Mouse (Mus musculus) neural tube, embryonic 14.5 days (tissue): ENCODE measurements around the gene Pogz. TPM values are rescaled to one million over a fixed set of nuclear protein-coding genes. Genes with fewer than 3 reads are reported as not detected.

Experiments used
- ATAC-seq: fragments of 200-750 bp; cut with Nextera tagmentation; 2 replicates; pipeline ENCODE4 v1.8.0; 2017; ENCODE audit warnings: low read depth, mild to moderate bottlenecking, moderate TSS enrichment, moderate library complexity
- H3K27ac ChIP-seq: fragments of 300-500 bp; sonication (generic); 2 replicates; pipeline ENCODE4 v1.5.1; 2014; ENCODE audit warnings: low read depth, mild to moderate bottlenecking, control low read depth, low read length, moderate library complexity, mixed read lengths
- H3K27me3 ChIP-seq: fragments of 300-500 bp; sonication (generic); 2 replicates; pipeline ENCODE4 v1.6.1; 2014; ENCODE audit warnings: low read length; ENCODE audit not compliant: control insufficient read depth, insufficient read depth
- H3K36me3 ChIP-seq: fragments of 300-500 bp; sonication (generic); 2 replicates; pipeline ENCODE4 v1.6.1; 2014; ENCODE audit warnings: low read length, mixed read lengths; ENCODE audit not compliant: control insufficient read depth, insufficient read depth
- H3K4me1 ChIP-seq: fragments of 300-500 bp; sonication (generic); 2 replicates; pipeline ENCODE4 v1.6.1; 2014; ENCODE audit warnings: low read length; ENCODE audit not compliant: control insufficient read depth, insufficient read depth
- H3K4me2 ChIP-seq: fragments of 300-500 bp; sonication (generic); 2 replicates; pipeline ENCODE4 v1.6.1; 2014; ENCODE audit warnings: mild to moderate bottlenecking, low read depth, low read length, control low read depth
- H3K4me3 ChIP-seq: fragments of 300-500 bp; sonication (generic); 2 replicates; pipeline ENCODE4 v1.5.1; 2014; ENCODE audit warnings: low read depth, low read length, control low read depth, mixed read lengths
- H3K9ac ChIP-seq: fragments of 300-500 bp; sonication (generic); replicated peaks from 2 replicates; pipeline ENCODE4 v1.6.1; 2014; ENCODE audit warnings: low read depth, mild to moderate bottlenecking, control low read depth, low read length, mixed read lengths
- H3K9me3 ChIP-seq: fragments of 300-500 bp; sonication (generic); 2 replicates; pipeline ENCODE4 v1.6.1; 2016; ENCODE audit warnings: low read length; ENCODE audit not compliant: control insufficient read depth
- WGBS: fragments of 180-500 bp; shearing (Covaris S2); extraction: QIAGEN DNeasy Blood & Tissue Kit; methylation state at CpG from one replicate; pipeline ENCODE4 v1.1.7; 2014; 5-methylcytosine and 5-hydroxymethylcytosine counted together
- polyA plus RNA-seq: library from polyadenylated mRNA; unstranded; fragments of >200 nt; fragmentation: Nextera tagmentation; extraction: Ambion mirVana; gene quantifications from 2 replicates; pipeline ENCODE4 v1.2.1, GENCODE M21; 2014

Gene Pogz
- polyA plus RNA-seq = 26.6 and 30.7 TPM in 2 replicates

GRCm38 (mm10) chr3:94837183-94837890, at the start of gene Pogz:
TSS of gene Pogz (plus strand) at chr3:94837567.
- H3K36me3 ChIP-seq = no peaks in the 10 kb centered on the region
- H3K4me3 ChIP-seq = peak within 1 kb of the TSS; percentile 56
- H3K9me3 ChIP-seq = no peaks in the 10 kb centered on the region
- peak within 1 kb of the TSS; percentile 85 for H3K4me2 ChIP-seq
- peak within 1 kb of the TSS; percentile 90 for H3K9ac ChIP-seq
- H3K4me1 ChIP-seq = peaks cover 16% of the 10 kb centered on the region
- peak within 1 kb of the TSS; percentile 100 for H3K27ac ChIP-seq
- WGBS = 1% methylated on average over 47 of the region's 57 CpGs
- H3K27me3 ChIP-seq = no peaks in the 10 kb centered on the region
- peak; percentile 92 for ATAC-seq

DNA sequence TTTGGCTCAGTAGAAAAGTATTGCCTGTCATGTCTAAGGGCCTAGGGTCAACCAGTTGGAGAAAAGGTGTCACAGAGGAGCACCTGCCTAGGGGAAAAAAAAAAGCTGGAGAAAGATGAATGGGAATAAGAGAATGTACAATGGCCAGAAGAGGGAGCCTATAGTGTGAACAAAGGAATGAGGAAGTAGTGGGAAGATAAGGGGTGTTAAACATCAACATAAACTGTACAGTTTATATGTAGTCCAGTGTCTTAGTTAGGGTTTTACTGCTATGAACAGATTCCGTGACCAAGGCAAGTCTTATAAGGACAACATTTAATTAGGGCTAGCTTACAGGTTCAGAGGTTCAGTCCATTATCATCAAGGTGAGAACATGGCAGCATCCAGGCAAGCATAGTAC, 48.3 kb upstream of the Pogz start:
- Histone ChIP-seq H3K9ac (no peak overlapping the region), H3K36me3 (no peaks in the 10 kb centered on the region), H3K4me1 (peaks cover 3% of the 10 kb centered on the region; the same call in 1 of the 2 replicates), H3K9me3 (no peaks in the 10 kb centered on the region), H3K27me3 (no peaks in the 10 kb centered on the region), H3K4me2 (no peak overlapping the region), H3K27ac (no peak overlapping the region), H3K4me3 (no peak overlapping the region)
- no peak for ATAC-seq
- 97% methylated on average over 1 of the region's 1 CpGs for WGBS

DNA sequence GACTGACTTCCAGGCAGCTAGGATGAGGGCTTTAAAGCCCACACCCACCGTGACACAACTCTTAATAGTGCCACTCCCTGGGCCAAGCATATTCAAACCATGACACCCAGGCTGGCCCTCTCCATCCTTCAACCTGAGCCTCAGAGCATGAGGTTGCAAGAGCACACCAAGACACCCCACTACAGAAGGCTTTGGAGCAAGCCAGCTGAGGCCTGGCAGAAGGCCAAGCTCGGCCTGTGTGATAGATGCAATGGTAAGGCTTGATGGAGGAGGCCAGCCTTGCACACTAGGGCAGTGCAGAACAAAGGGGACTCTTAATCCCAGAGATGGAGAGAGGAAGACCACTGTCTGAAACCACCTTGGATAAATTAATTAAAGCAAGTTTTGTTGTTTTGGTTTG, 47.9 kb upstream of the Pogz start:
- 88% methylated on average over 2 of the region's 2 CpGs for WGBS
- H3K27me3 ChIP-seq = no peaks in the 10 kb centered on the region
- H3K4me1 ChIP-seq = peaks cover 3% of the 10 kb centered on the region; the same call in 1 of the 2 replicates
- no peak overlapping the region for H3K27ac ChIP-seq
- no peaks in the 10 kb centered on the region for H3K36me3 ChIP-seq
- no peak overlapping the region for H3K4me3 ChIP-seq
- H3K9ac ChIP-seq = no peak overlapping the region
- ATAC-seq = no peak
- H3K4me2 ChIP-seq = no peak overlapping the region
- H3K9me3 ChIP-seq = no peaks in the 10 kb centered on the region

DNA sequence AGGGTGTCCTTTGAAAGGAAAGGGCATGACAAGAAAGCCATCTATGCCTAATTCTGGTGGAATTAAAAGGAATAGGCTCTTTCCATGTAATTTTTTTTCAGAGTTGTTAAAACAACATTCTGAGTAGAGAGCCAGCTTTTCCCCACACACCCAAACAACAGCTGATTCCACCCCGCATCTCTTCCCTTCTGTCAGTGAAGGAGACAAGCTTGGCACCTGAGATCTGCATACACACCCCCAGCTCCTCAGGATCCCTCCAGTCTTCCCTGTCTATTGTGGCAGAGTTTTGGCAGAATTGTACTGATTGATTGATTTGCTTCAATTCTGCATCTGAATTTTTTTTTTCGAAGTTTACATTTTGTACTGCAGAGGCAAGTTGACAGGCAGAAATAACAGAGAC, 45.1 kb upstream of the Pogz start:
- Histone ChIP-seq H3K9me3 (no peaks in the 10 kb centered on the region), H3K27me3 (no peaks in the 10 kb centered on the region), H3K4me2 (no peak overlapping the region), H3K27ac (no peak overlapping the region), H3K36me3 (no peaks in the 10 kb centered on the region), H3K4me3 (no peak overlapping the region), H3K9ac (no peak overlapping the region), H3K4me1 (peaks cover 2% of the 10 kb centered on the region; the same call in 1 of the 2 replicates)
- no peak for ATAC-seq
- 88% methylated on average over 2 of the region's 2 CpGs for WGBS

DNA sequence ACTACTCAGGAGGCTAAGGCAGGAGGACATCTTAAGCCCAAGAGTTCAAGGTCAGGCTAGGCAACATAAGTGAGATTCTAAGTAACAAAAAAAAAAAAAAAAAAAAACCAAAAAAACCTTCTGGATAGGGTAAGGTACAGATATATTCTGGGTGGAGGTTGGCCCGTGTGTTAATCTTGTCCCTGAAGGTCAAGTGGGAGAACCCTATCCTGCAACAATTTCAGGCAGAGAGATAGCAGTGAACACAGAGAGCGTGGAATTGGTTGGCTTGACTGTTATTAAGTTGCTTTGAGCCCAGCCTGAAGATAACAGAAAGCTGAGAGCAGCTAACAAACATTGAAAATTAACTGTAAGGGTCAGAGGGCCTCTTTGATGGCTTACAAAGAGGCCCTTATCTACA, 43.7 kb upstream of the Pogz start:
- Histone ChIP-seq H3K36me3 (no peaks in the 10 kb centered on the region), H3K4me3 (no peak overlapping the region), H3K27ac (no peak overlapping the region), H3K9ac (no peak overlapping the region), H3K4me1 (no peaks in the 10 kb centered on the region), H3K27me3 (no peaks in the 10 kb centered on the region), H3K9me3 (no peaks in the 10 kb centered on the region), H3K4me2 (no peak overlapping the region)
- ATAC-seq = no peak
- 93% methylated on average over 2 of the region's 2 CpGs for WGBS

GRCm38 (mm10) chr3:94794359-94794758, 43.0 kb upstream of the Pogz start:
- H3K9me3 ChIP-seq = no peaks in the 10 kb centered on the region
- no peaks in the 10 kb centered on the region for H3K27me3 ChIP-seq
- H3K27ac ChIP-seq = no peak overlapping the region
- H3K4me1 ChIP-seq = no peaks in the 10 kb centered on the region
- 36% methylated on average over 2 of the region's 2 CpGs for WGBS
- H3K4me3 ChIP-seq = no peak overlapping the region
- no peaks in the 10 kb centered on the region for H3K36me3 ChIP-seq
- ATAC-seq = no peak
- H3K4me2 ChIP-seq = no peak overlapping the region
- no peak overlapping the region for H3K9ac ChIP-seq

- no peak overlapping the region for H3K4me3 ChIP-seq
- no peak overlapping the region for H3K4me2 ChIP-seq
- H3K27ac ChIP-seq = no peak overlapping the region
- no peak for ATAC-seq
- no peaks in the 10 kb centered on the region for H3K27me3 ChIP-seq
- WGBS = 71% methylated on average over 7 of the region's 7 CpGs
- H3K9me3 ChIP-seq = no peaks in the 10 kb centered on the region
- H3K4me1 ChIP-seq = no peaks in the 10 kb centered on the region
- no peak overlapping the region for H3K9ac ChIP-seq
- H3K36me3 ChIP-seq = no peaks in the 10 kb centered on the region
Observed at GRCm38 (mm10) chr3:94795596-94796140, 41.7 kb upstream of the Pogz start.

DNA sequence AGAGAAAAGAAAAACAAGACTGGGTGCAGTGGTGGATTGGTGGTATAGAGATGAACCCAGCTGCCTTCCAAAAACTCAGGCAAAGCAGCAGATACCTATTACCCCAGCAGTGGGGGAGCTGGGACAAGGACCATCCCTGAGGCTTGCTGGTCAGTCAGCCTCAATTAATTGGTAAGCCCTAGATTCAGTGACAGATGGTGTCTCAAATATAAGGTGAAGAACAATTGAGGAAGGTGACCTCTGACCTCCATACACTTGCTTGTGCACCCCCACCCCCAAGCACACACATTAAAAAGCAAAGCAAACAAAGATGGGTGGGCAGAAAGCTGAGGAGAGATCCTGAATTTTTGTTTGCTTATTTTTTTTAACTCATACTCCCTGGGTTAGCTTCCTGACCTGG, 41.2 kb upstream of the Pogz start:
- no peak overlapping the region for H3K27ac ChIP-seq
- ATAC-seq = no peak
- no peak overlapping the region for H3K4me3 ChIP-seq
- no peaks in the 10 kb centered on the region for H3K9me3 ChIP-seq
- H3K9ac ChIP-seq = no peak overlapping the region
- H3K4me2 ChIP-seq = no peak overlapping the region
- no peaks in the 10 kb centered on the region for H3K27me3 ChIP-seq
- H3K4me1 ChIP-seq = no peaks in the 10 kb centered on the region
- H3K36me3 ChIP-seq = no peaks in the 10 kb centered on the region

- Histone ChIP-seq H3K27me3 (no peaks in the 10 kb centered on the region), H3K4me3 (no peak overlapping the region), H3K9me3 (no peaks in the 10 kb centered on the region), H3K36me3 (no peaks in the 10 kb centered on the region), H3K4me2 (no peak overlapping the region), H3K27ac (no peak overlapping the region), H3K9ac (no peak overlapping the region), H3K4me1 (no peaks in the 10 kb centered on the region)
- 9% methylated on average over 10 of the region's 10 CpGs for WGBS
- ATAC-seq = no peak
Observed at GRCm38 (mm10) chr3:94804146-94804545, 33.2 kb upstream of the Pogz start.
